Mouse (Mus musculus) ovary, postnatal 36 days (tissue): ENCODE data around the gene Ccdc58.
"Not testable (repeated sequence)": the region's sequence is repeated elsewhere in the genome, so short reads cannot be mapped to it uniquely, and the experiment has no call there.

Experiments
- DNase-seq: peaks from one replicate; pipeline ENCODE4 v3.0.0; 2022; ENCODE audit warnings: low spot score, mixed read lengths

Gene Ccdc58

DNA sequence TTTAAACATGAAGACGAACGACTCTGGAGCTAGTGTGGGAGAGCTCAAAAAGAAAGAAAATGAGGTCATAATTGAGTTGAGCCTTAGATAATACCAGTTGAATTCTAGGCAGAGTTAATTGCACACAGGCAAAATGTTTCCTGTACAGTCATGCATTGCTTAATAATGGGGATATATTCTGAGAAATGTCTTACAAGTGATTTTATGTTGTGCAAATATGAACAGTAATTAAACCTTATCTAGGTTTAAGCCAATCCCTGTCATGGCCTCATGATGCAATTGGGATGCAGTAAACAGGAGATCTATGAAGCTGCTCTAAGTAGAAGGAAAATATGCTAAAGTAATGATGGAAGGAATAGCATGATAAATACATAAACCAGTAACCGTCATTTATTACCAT lies 3.3 kb downstream of the Ccdc58 start:
- no peak for DNase-seq

GRCm38 (mm10) chr16:36079916-36080315 lies 8.4 kb downstream of the Ccdc58 start:
- DNase-seq = no peak

- DNase-seq = no peak
Measured at GRCm38 (mm10) chr16:36087846-36088245, 16.4 kb downstream of the Ccdc58 start.

DNA sequence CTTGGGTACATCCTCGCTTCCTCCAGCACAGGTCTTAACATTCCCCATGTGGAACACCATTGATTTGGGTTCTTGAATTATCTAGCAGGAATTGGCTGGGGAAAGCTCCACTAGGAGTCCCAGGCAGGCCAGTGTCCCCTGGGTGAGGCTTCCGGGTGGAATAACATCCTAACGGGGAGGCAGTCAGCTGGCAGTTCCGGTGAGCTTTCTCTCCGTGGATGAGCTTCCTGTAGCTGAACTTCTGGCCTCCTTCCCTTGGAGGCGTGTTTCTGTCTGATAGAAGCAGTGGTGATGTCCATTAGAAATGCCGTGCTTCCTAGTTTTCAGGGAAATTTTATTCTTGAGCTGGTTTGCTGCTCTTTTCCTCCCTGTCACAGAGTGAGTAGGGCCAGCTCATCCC lies 17.6 kb downstream of the Ccdc58 start:
- no peak for DNase-seq

DNA sequence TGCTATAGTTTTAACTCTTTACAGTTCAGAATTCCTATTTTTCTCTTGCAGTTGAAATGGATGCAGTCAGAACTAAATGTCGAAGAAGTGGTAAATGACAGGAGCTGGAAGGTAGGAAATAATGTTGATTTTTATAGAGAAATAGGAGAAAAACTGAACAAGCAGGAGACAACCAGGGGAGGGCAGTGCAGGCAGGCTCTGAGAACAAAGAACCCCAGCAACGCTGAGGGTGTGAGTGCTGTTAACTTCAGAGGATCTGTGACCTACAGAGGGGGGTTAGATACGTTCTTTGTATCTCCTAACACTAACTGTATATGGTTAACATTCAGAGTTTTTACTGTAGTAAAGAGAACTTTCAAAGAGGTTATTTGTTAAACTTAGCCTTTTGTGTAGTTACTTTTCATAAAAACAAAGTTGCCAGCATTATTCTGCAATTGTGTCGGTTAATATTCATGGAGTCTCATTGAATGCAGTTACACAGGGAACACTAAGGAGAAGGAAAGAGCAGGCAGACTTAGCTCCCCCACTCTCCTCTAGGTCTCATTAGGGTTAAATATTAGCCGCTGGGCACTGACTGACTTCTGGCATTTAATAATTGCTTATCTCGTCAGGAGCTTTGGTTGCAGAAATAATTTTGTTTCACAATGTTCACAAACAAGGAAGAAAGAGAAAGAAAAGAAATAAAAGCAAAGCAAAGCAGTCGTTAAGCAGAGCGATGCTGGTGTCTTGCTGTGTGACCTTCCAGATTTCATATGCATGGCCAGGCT lies 18.5 kb downstream of the Ccdc58 start:
- no peak for DNase-seq

DNA sequence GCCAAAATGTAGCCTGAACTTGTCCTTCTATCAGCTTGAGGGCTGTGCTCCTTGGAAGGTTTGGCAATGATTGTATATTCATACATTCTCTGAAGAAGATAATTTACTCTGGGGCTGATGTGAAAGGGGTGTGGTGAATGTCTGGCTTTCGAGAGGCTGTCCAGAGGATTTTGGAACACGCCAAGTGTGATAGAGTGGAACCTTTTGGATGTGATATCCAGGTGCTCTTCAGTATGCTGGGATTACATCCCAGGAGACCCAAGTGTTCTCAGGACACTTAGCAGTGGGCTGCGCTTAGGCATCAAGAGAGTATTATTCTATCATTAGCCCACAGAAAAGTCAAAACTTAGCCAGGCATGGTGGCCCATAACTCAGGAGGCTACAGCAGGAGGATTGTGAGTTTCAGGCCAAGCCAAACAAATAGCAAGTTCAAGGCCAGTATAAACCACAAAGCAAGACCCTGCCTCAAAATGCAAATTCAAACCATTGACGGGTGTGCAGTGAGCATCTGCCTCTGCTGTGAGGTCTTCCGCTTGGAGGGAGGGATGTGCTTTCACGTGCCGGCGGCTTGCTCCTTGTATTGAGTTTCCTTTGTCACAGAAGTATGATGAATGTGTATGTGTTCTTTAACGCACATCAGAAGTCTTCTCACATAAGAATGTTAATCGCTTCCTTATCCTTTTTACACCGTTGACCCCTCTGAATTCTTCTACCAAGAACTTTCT lies 19.5 kb downstream of the Ccdc58 start:
- no peak for DNase-seq

GRCm38 (mm10) chr16:36094079-36094478 lies 22.6 kb downstream of the Ccdc58 start:
- DNase-seq = no peak

GRCm38 (mm10) chr16:36097813-36098499 lies 26.5 kb downstream of the Ccdc58 start:
- DNase-seq = not testable (repeated sequence)

- no peak for DNase-seq
Measured at GRCm38 (mm10) chr16:36101526-36101925, 30.0 kb downstream of the Ccdc58 start.

DNA sequence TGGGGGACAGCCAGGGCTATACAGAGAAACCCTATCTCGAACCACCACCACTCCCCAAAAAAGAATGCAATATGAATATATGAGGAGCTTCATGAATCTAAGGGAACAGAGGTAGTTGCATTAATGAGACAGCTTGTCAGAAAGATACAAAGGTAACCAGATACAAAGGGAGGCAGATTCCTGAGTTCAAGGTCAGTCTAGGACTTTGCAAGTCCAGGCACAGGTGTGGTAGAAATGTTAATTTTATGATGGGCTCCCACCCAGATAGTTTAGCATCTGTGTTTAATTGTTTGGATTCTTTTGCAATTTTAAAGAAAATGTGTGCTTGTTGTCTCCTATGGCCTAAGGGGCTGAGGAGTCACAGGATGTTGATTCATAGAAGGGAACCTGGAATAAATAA lies 30.7 kb downstream of the Ccdc58 start:
- DNase-seq = no peak

DNA sequence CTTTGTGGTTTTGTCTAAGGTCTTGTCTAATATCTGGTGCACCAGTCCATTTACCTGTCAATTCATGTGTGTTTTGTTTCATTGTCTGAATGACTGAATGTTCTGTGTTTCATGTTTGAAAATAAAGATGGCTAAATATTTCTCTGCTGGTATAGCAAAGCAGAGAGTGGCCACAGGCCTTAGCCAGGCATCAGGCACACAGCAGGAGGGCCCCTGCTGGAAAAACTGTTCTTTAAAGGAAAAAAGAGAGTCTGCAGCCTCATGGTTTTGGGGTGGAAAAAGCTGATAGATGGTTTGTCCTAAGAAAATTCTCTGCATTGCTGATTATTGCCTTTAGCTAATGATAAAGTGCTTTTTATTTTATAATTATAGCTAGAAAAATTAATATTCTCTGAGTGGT lies 40.0 kb downstream of the Ccdc58 start:
- not testable (repeated sequence) for DNase-seq

DNA sequence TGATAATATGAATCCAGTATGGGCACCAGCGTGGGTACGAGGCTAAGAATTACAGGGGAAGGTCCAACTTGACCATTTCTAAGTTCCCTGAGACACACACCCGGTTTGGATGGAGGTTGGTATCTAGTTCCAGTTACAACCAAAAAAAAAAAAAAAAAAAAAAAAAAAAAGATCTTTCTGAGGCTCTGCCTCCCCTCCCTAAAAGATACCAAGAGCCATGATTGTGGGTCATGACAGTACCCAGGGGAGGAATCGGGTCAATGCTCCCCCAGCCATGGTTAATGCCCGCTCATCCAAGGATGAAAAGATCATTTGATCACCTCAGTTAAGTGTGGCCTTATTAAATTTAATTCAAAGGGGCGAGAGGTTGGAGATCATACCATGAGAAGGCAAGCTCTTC lies 44.3 kb downstream of the Ccdc58 start:
- not testable (repeated sequence) for DNase-seq

- no peak for DNase-seq
Measured at GRCm38 (mm10) chr16:36128092-36128491, 56.6 kb downstream of the Ccdc58 start.

DNA sequence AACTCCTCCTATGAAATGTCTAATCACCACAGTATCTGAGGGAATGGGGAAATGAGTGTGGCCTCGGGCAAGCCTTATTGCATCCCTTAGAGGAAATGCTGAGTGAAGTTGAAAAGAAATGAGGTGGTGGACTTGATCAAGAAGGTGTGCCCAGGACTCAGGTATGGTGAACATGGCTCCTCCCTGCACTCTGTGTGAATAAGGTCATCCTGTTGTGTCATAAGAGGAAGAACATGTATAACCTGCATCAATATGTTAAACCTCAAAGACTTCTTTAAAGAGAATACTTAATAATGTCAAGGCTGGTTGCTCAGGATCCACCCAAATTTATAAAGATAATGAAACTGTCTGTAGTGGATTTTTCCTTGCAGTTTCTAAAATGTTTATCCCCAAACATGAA lies 59.7 kb downstream of the Ccdc58 start, which contains the start of gene Csta1:
TSS of gene Csta1 (minus strand) at position 101 of the 400 bp plus-strand sequence.
- DNase-seq = no peak

- DNase-seq = no peak
Measured at GRCm38 (mm10) chr16:36138201-36138600, 66.7 kb downstream of the Ccdc58 start.
